Mouse (Mus musculus) limb, embryonic 11.5 days (tissue): ENCODE results near the gene Brd3. TPM values are rescaled to one million over a fixed set of nuclear protein-coding genes. Genes with fewer than 3 reads are reported as not detected.
A peak's percentile ranks its signal among the peaks of the same experiment; 100 is the strongest.

Experiments used
- ATAC-seq: fragments of 200-750 bp; cut with Nextera tagmentation; 2 replicates; pipeline ENCODE4 v1.8.0; 2017; ENCODE audit warnings: low read depth; ENCODE audit not compliant: insufficient number of reproducible peaks, low FRiP score, low TSS enrichment
- DNase-seq: peaks from one replicate; pipeline ENCODE4 v3.0.0-alpha.2; 2015; ENCODE audit warnings: low spot score
- H3K27ac ChIP-seq: fragments of 300-500 bp; sonication (generic); replicated peaks from 2 replicates; pipeline ENCODE4 v1.5.1; 2014; ENCODE audit warnings: low read depth, mild to moderate bottlenecking, low read length
- H3K27me3 ChIP-seq: fragments of 300-500 bp; sonication (generic); 2 replicates; pipeline ENCODE4 v1.6.1; 2014; ENCODE audit warnings: mild to moderate bottlenecking, low read length, mixed read lengths; ENCODE audit not compliant: control insufficient read depth, insufficient read depth
- H3K36me3 ChIP-seq: fragments of 300-500 bp; sonication (generic); 2 replicates; pipeline ENCODE4 v1.6.1; 2014; ENCODE audit warnings: mild to moderate bottlenecking, low read length, moderate library complexity, mixed read lengths; ENCODE audit not compliant: control insufficient read depth, insufficient read depth
- H3K4me1 ChIP-seq: fragments of 300-500 bp; sonication (generic); 2 replicates; pipeline ENCODE4 v1.6.1; 2014; ENCODE audit warnings: low read length, mixed read lengths; ENCODE audit not compliant: control insufficient read depth, insufficient read depth
- H3K4me2 ChIP-seq: fragments of 300-500 bp; sonication (generic); 2 replicates; pipeline ENCODE4 v1.6.1; 2014; ENCODE audit warnings: low read depth, mild to moderate bottlenecking, moderate library complexity; ENCODE audit not compliant: severe bottlenecking
- H3K4me3 ChIP-seq: fragments of 300-500 bp; sonication (generic); 2 replicates; pipeline ENCODE4 v1.5.1; 2014; ENCODE audit warnings: low read depth, low read length
- H3K9ac ChIP-seq: fragments of 300-500 bp; sonication (generic); 2 replicates; pipeline ENCODE4 v1.6.1; 2014; ENCODE audit warnings: mild to moderate bottlenecking, low read length
- H3K9me3 ChIP-seq: fragments of 300-500 bp; sonication (generic); 2 replicates; pipeline ENCODE4 v1.6.1; 2016; ENCODE audit warnings: low read length; ENCODE audit not compliant: control insufficient read depth
- WGBS: fragments of 180-500 bp; shearing (Covaris S2); extraction: QIAGEN DNeasy Blood & Tissue Kit; methylation state at CpG from one replicate; pipeline ENCODE4 v1.1.7; 2014; 5-methylcytosine and 5-hydroxymethylcytosine counted together
- polyA plus RNA-seq: library from polyadenylated mRNA; unstranded; fragments of >200 nt; fragmentation: Nextera tagmentation; extraction: Ambion mirVana; gene quantifications from 2 replicates; pipeline ENCODE4 v1.2.1, GENCODE M21; 2014

The Brd3 gene
- polyA plus RNA-seq, 1 experiment from 2014 or later, result 223 TPM

DNA sequence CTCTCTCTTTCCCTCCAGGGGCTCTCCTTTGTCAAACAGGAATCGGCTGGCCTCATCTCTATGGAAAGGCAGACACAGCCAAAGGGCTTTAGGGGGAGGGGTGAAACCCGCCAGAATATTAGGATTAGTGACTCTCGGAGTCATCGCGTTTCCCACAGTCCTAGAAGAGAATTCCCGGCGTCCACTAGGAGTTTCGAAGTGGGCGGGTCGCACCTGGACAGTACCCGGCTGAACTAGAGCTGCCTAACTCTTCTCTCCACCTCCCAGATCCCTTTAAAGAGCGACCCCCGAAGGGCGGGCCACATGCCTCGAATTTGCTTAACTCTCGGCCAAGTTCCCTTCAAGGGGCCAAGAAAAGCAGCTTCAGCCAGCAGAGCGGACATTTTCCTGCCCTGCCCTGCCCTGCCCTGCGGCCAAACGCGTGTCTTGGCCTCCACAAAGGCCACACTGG, 82.3 kb downstream of the Brd3 start:
- no peak overlapping the region for H3K27ac ChIP-seq
- peaks cover 24% of the 10 kb centered on the region for H3K4me1 ChIP-seq
- no peaks in the 10 kb centered on the region for H3K36me3 ChIP-seq
- DNase-seq, result peak; percentile 67
- no peaks in the 10 kb centered on the region for H3K9me3 ChIP-seq
- under 1% methylated on average over 17 of the region's 20 CpGs for WGBS
- peak overlapping the region; percentile 99 for H3K4me2 ChIP-seq
- ATAC-seq, result no peak
- peak overlapping the region; percentile 81 for H3K9ac ChIP-seq
- H3K27me3 ChIP-seq, result no peaks in the 10 kb centered on the region
- peak overlapping the region; percentile 79 for H3K4me3 ChIP-seq

- Histone ChIP-seq H3K36me3 (no peaks in the 10 kb centered on the region), H3K9me3 (no peaks in the 10 kb centered on the region), H3K27ac (no peak overlapping the region), H3K27me3 (no peaks in the 10 kb centered on the region), H3K4me3 (no peak overlapping the region), H3K9ac (no peak overlapping the region), H3K4me2 (no peak overlapping the region), H3K4me1 (peaks cover 29% of the 10 kb centered on the region)
- WGBS, result 66% methylated on average over 7 of the region's 7 CpGs
- ATAC-seq, result no peak
- no peak for DNase-seq
Measured at GRCm38 (mm10) chr2:27423596-27423995, 83.9 kb downstream of the Brd3 start.

- Histone ChIP-seq H3K4me2 (no peak overlapping the region), H3K9me3 (no peaks in the 10 kb centered on the region), H3K4me1 (peaks cover 30% of the 10 kb centered on the region), H3K36me3 (no peaks in the 10 kb centered on the region), H3K27ac (no peak overlapping the region), H3K4me3 (no peak overlapping the region), H3K27me3 (no peaks in the 10 kb centered on the region), H3K9ac (no peak overlapping the region)
- DNase-seq, result no peak
- no peak for ATAC-seq
- 84% methylated on average over 20 of the region's 20 CpGs for WGBS
Measured at GRCm38 (mm10) chr2:27421293-27422068, 86.0 kb downstream of the Brd3 start.

- H3K9ac ChIP-seq, result no peak overlapping the region
- peaks cover 37% of the 10 kb centered on the region for H3K4me1 ChIP-seq
- H3K9me3 ChIP-seq, result no peaks in the 10 kb centered on the region
- ATAC-seq (no peak), DNase-seq (no peak)
- H3K36me3 ChIP-seq, result no peaks in the 10 kb centered on the region
- 43% methylated on average over 6 of the region's 6 CpGs for WGBS
- no peak overlapping the region for H3K4me2 ChIP-seq
- no peak overlapping the region for H3K4me3 ChIP-seq
- H3K27me3 ChIP-seq, result no peaks in the 10 kb centered on the region
- no peak overlapping the region for H3K27ac ChIP-seq
Measured at GRCm38 (mm10) chr2:27418577-27419070, 88.8 kb downstream of the Brd3 start.

DNA sequence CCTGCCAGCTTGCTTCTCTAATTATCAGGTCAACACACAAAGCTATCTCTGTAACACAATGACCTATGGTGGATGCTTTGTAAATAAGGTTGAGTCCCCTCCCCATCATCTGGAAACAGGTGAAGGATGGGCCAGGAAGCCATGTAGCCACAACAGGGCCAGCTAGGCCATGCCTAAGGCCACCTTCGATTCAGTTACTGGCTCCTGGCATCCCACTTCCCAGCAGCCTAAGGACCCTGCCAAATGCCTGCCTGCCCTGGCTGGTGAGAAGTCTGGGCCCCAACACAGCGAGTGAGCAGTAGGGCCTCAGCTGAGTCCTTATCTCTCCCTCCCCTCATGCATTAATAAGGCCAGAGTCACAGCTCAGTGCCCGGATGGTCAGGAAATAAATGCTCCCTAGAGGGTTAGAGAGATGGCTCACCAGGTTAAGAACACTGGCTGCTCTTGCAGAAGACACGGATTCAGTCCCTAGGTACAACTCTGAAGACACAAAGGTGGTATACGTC, 89.8 kb downstream of the Brd3 start:
- Histone ChIP-seq H3K27me3 (no peaks in the 10 kb centered on the region), H3K4me3 (no peak overlapping the region), H3K9ac (no peak overlapping the region), H3K36me3 (no peaks in the 10 kb centered on the region), H3K4me2 (no peak overlapping the region), H3K4me1 (peaks cover 36% of the 10 kb centered on the region), H3K27ac (no peak overlapping the region), H3K9me3 (no peaks in the 10 kb centered on the region)
- ATAC-seq (no peak), DNase-seq (no peak)
- WGBS, result 74% methylated on average over 5 of the region's 5 CpGs

- Histone ChIP-seq H3K27ac (no peak overlapping the region), H3K4me3 (no peak overlapping the region), H3K9ac (no peak overlapping the region), H3K27me3 (no peaks in the 10 kb centered on the region), H3K9me3 (no peaks in the 10 kb centered on the region), H3K4me2 (no peak overlapping the region), H3K4me1 (peaks cover 48% of the 10 kb centered on the region), H3K36me3 (no peaks in the 10 kb centered on the region)
- ATAC-seq, result no peak
- 42% methylated on average over 3 of the region's 3 CpGs for WGBS
- no peak for DNase-seq
Measured at GRCm38 (mm10) chr2:27416425-27416824, 91.0 kb downstream of the Brd3 start.

DNA sequence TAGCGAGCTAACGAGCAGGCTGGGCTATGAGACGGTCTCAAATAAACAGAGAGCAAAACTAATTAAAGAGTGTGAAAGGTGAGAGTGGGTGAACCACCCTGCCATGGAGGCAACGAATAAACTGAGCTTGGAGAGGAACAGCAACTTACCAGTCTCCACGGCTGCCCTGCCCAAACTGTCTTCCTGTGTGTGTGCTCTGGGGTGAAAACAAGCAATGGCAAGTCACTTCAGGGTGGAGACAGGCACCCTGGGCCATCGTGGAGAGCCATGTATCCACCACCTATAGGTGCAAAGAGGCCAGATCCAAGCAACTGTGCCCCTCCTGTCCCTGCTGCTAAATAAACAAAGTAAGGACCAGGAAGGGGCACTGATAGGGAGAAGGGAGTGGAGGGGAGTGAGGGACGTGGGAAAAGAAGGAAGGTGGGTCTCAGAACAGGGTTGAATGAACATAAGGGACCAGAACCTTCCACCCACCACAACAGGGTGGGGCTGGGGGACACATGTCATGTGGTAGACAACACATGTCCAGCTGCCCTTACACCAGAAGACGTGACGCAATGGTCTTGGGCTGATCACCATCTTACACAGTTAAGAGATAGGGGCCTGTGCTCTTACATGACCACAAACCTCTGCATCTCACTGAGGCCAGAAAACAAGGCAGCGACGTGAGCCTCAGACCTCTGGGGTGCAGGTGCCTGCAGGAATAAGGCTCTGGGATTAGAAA, 92.2 kb downstream of the Brd3 start:
- Histone ChIP-seq H3K27ac (no peak overlapping the region), H3K4me2 (no peak overlapping the region), H3K4me3 (no peak overlapping the region), H3K4me1 (peaks cover 56% of the 10 kb centered on the region), H3K9me3 (no peaks in the 10 kb centered on the region), H3K36me3 (no peaks in the 10 kb centered on the region), H3K27me3 (no peaks in the 10 kb centered on the region), H3K9ac (no peak overlapping the region)
- ATAC-seq (no peak), DNase-seq (no peak)
- 60% methylated on average over 11 of the region's 11 CpGs for WGBS

GRCm38 (mm10) chr2:27413936-27414657, 93.4 kb downstream of the Brd3 start:
- 41% methylated on average over 16 of the region's 16 CpGs for whole genome bisulfite sequencing
- Histone ChIP-seq H3K4me2 (no peak overlapping the region), H3K36me3 (no peaks in the 10 kb centered on the region), H3K4me3 (no peak overlapping the region), H3K27ac (no peak overlapping the region), H3K9me3 (no peaks in the 10 kb centered on the region), H3K9ac (no peak overlapping the region), H3K4me1 (peaks cover 52% of the 10 kb centered on the region), H3K27me3 (no peaks in the 10 kb centered on the region)
- DNase-seq (no peak), ATAC-seq (no peak)
